Mouse (Mus musculus) liver, postnatal 0 days (tissue): ENCODE results near the gene Dhx16.
"Not testable (repeated sequence)": the region's sequence is repeated elsewhere in the genome, so short reads cannot be mapped to it uniquely, and the experiment has no call there.

Experiments
- CTCF ChIP-seq: sonication (generic); IDR thresholded peaks from 2 replicates; pipeline ENCODE4 v1.5.1; 2016; ENCODE audit warnings: antibody characterized with exemption, low read depth
- EP300 ChIP-seq: IDR thresholded peaks from 2 replicates; pipeline ENCODE4 v1.6.1; 2016; ENCODE audit warnings: antibody characterized with exemption, low read depth, mild to moderate bottlenecking

DNA sequence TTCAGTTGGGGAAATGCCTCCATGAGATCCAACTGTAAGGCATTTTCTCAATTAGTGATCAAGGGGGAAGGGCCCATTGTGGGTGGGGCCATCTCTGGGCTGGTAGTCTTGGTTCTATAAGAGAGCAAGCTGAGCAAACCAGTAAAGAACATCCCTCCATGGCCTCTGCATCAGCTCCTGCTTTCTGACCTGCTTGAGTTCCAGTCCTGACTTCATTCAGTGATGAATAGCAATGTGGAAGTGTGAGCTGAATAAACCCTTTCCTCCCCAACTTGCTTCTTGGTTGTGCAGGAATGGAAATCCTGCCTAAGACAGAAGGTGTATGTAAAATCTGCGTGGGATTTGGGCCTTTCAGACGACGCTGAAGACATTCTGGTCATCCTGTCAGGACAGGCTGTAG is 40.6 kb upstream of the Dhx16 start:
- TF ChIP-seq CTCF, EP300: not testable (repeated sequence)
